Mouse (Mus musculus): ENCODE data around the gene Snx10.

DNA sequence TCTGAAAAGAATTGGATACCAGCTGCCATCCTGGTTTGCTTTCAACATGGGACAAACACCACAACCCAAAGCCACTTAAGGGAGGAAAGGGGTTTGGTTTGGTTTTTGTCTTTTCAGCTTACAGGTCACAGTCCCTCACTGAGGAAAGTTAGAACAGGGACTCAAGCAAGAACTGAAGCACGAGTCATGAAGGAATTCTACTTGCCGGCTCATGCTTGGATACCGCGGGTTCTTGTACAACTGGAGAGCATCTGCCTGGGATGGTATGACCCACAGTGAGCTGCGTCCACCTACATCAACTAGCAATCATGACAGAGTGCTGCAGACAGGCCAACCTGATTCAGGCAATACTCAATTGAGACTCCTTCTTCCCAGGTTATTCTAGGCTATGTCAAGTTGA, 37.0 kb upstream of the Snx10 start:
- no peak for TF ChIP-seq EP300 (optimal IDR thresholded peaks at IDR 0.05)
- TF ChIP-seq CTCF (IDR thresholded peaks at IDR 0.05; ENCODE audit: low read depth) = no peak
